Mouse (Mus musculus) midbrain, embryonic 16.5 days (tissue): ENCODE data around the gene Fmo9. TPM values are rescaled to one million over a fixed set of nuclear protein-coding genes. Genes with fewer than 3 reads are reported as not detected.

Experiments used
- ATAC-seq: fragments of 200-750 bp; cut with Nextera tagmentation; 2 replicates; pipeline ENCODE4 v1.8.0; 2017; ENCODE audit warnings: moderate TSS enrichment
- H3K27ac ChIP-seq: fragments of 300-500 bp; sonication (generic); 2 replicates; pipeline ENCODE4 v1.5.1; 2014; ENCODE audit warnings: mild to moderate bottlenecking, low read length, mixed read lengths
- H3K27me3 ChIP-seq: fragments of 300-500 bp; sonication (generic); 2 replicates; pipeline ENCODE4 v1.6.1; 2014; ENCODE audit warnings: low read depth, low read length, mixed read lengths; ENCODE audit not compliant: control insufficient read depth, insufficient read depth
- H3K36me3 ChIP-seq: fragments of 300-500 bp; sonication (generic); 2 replicates; pipeline ENCODE4 v1.6.1; 2014; ENCODE audit warnings: mild to moderate bottlenecking, low read length, moderate library complexity, mixed read lengths; ENCODE audit not compliant: control insufficient read depth, insufficient read depth
- H3K4me1 ChIP-seq: fragments of 300-500 bp; sonication (generic); 2 replicates; pipeline ENCODE4 v1.6.1; 2014; ENCODE audit warnings: mild to moderate bottlenecking, low read length, mixed read lengths; ENCODE audit not compliant: control insufficient read depth, insufficient read depth
- H3K4me2 ChIP-seq: fragments of 300-500 bp; sonication (generic); 2 replicates; pipeline ENCODE4 v1.6.1; 2014; ENCODE audit warnings: mild to moderate bottlenecking, low read length, mixed read lengths
- H3K4me3 ChIP-seq: fragments of 300-500 bp; sonication (generic); 2 replicates; pipeline ENCODE4 v1.5.1; 2014; ENCODE audit warnings: low read depth, mild to moderate bottlenecking, low read length, moderate library complexity, mixed read lengths
- H3K9ac ChIP-seq: fragments of 300-500 bp; sonication (generic); 2 replicates; pipeline ENCODE4 v1.6.1; 2014; ENCODE audit warnings: low read depth, low read length, mixed read lengths
- H3K9me3 ChIP-seq: fragments of 300-500 bp; sonication (generic); replicated peaks from 2 replicates; pipeline ENCODE4 v1.6.1; 2014; ENCODE audit warnings: mild to moderate bottlenecking, low read length, mixed read lengths; ENCODE audit not compliant: control insufficient read depth, poor library complexity, severe bottlenecking
- WGBS: fragments of 180-500 bp; shearing (Covaris S2); extraction: QIAGEN DNeasy Blood & Tissue Kit; methylation state at CpG from one replicate; pipeline ENCODE4 v1.1.7; 2014; 5-methylcytosine and 5-hydroxymethylcytosine counted together
- polyA plus RNA-seq: library from polyadenylated mRNA; unstranded; fragments of >200 nt; fragmentation: Nextera tagmentation; extraction: Ambion mirVana; gene quantifications from 2 replicates; pipeline ENCODE4 v1.2.1, GENCODE M21; 2015

Gene Fmo9
- not detected in 2 replicates for polyA plus RNA-seq

GRCm38 (mm10) chr1:166681745-166682144 is at the start of gene Fmo9:
Gene Fmo9 (minus strand): TSS chr1:166681845.
- no peak within 1 kb of the TSS for H3K4me3 ChIP-seq
- WGBS = 86% methylated on average over 1 of the region's 1 CpGs
- no peaks in the 10 kb centered on the region for H3K4me1 ChIP-seq
- no peak within 1 kb of the TSS for H3K9ac ChIP-seq
- H3K4me2 ChIP-seq = no peak within 1 kb of the TSS
- no peaks in the 10 kb centered on the region for H3K9me3 ChIP-seq
- no peak within 1 kb of the TSS for H3K27ac ChIP-seq
- ATAC-seq = no peak
- no peaks in the 10 kb centered on the region for H3K27me3 ChIP-seq
- no peaks in the 10 kb centered on the region for H3K36me3 ChIP-seq

- 82% methylated on average over 4 of the region's 4 CpGs for WGBS
- Histone ChIP-seq H3K27me3 (no peaks in the 10 kb centered on the region), H3K27ac (no peak overlapping the region), H3K9ac (no peak overlapping the region), H3K4me1 (no peaks in the 10 kb centered on the region), H3K36me3 (no peaks in the 10 kb centered on the region), H3K4me3 (no peak overlapping the region), H3K4me2 (no peak overlapping the region), H3K9me3 (no peaks in the 10 kb centered on the region)
- ATAC-seq = no peak
Measured at GRCm38 (mm10) chr1:166730886-166731285, 49.2 kb upstream of the Fmo9 start.

- no peaks in the 10 kb centered on the region for H3K36me3 ChIP-seq
- no peaks in the 10 kb centered on the region for H3K27me3 ChIP-seq
- no peak overlapping the region for H3K4me3 ChIP-seq
- H3K9me3 ChIP-seq = no peaks in the 10 kb centered on the region
- no peak for ATAC-seq
- H3K4me2 ChIP-seq = no peak overlapping the region
- whole genome bisulfite sequencing = 61% methylated on average over 2 of the region's 2 CpGs
- H3K27ac ChIP-seq = no peak overlapping the region
- no peaks in the 10 kb centered on the region for H3K4me1 ChIP-seq
- H3K9ac ChIP-seq = no peak overlapping the region
Measured at GRCm38 (mm10) chr1:166730215-166730614, 48.6 kb upstream of the Fmo9 start.

GRCm38 (mm10) chr1:166710861-166711260 is 29.2 kb upstream of the Fmo9 start:
- ATAC-seq = no peak
- Histone ChIP-seq H3K27ac (no peak overlapping the region), H3K4me1 (no peaks in the 10 kb centered on the region), H3K4me3 (no peak overlapping the region), H3K9me3 (no peaks in the 10 kb centered on the region), H3K36me3 (no peaks in the 10 kb centered on the region), H3K27me3 (no peaks in the 10 kb centered on the region), H3K4me2 (no peak overlapping the region), H3K9ac (no peak overlapping the region)
- 89% methylated on average over 7 of the region's 7 CpGs for WGBS

GRCm38 (mm10) chr1:166702270-166702912 is 20.7 kb upstream of the Fmo9 start:
- Histone ChIP-seq H3K4me2 (no peak overlapping the region), H3K9ac (no peak overlapping the region), H3K27ac (no peak overlapping the region), H3K4me1 (no peaks in the 10 kb centered on the region), H3K27me3 (no peaks in the 10 kb centered on the region), H3K4me3 (no peak overlapping the region), H3K36me3 (no peaks in the 10 kb centered on the region), H3K9me3 (no peaks in the 10 kb centered on the region)
- 59% methylated on average over 10 of the region's 10 CpGs for WGBS
- no peak for ATAC-seq

- Histone ChIP-seq H3K9ac (no peak overlapping the region), H3K27me3 (no peaks in the 10 kb centered on the region), H3K4me3 (no peak overlapping the region), H3K27ac (no peak overlapping the region), H3K9me3 (no peaks in the 10 kb centered on the region), H3K4me2 (no peak overlapping the region), H3K4me1 (no peaks in the 10 kb centered on the region), H3K36me3 (no peaks in the 10 kb centered on the region)
- ATAC-seq = peak; percentile 64; the same call in 1 of the 2 replicates
- 73% methylated on average over 5 of the region's 5 CpGs for WGBS
Measured at GRCm38 (mm10) chr1:166669264-166669663, 12.4 kb downstream of the Fmo9 start.

GRCm38 (mm10) chr1:166660800-166661199 is 20.8 kb downstream of the Fmo9 start:
- Histone ChIP-seq H3K4me3 (no peak overlapping the region), H3K9ac (no peak overlapping the region), H3K27ac (no peak overlapping the region), H3K4me1 (no peaks in the 10 kb centered on the region), H3K36me3 (no peaks in the 10 kb centered on the region), H3K4me2 (no peak overlapping the region), H3K27me3 (no peaks in the 10 kb centered on the region), H3K9me3 (no peaks in the 10 kb centered on the region)
- WGBS = 93% methylated on average over 8 of the region's 8 CpGs
- ATAC-seq = no peak

- H3K4me3 ChIP-seq = no peak within 1 kb of the TSS
- ATAC-seq = no peak
- H3K4me1 ChIP-seq = no peaks in the 10 kb centered on the region
- WGBS = 93% methylated on average over 2 of the region's 2 CpGs
- H3K36me3 ChIP-seq = no peaks in the 10 kb centered on the region
- H3K27ac ChIP-seq = no peak within 1 kb of the TSS
- H3K4me2 ChIP-seq = no peak within 1 kb of the TSS
- H3K9ac ChIP-seq = no peak within 1 kb of the TSS
- H3K9me3 ChIP-seq = no peaks in the 10 kb centered on the region
- no peaks in the 10 kb centered on the region for H3K27me3 ChIP-seq
Measured at GRCm38 (mm10) chr1:166647593-166647992, 34.1 kb downstream of the Fmo9 start, which contains the start of gene Gm4847. Gene Gm4847 (minus strand): TSS chr1:166647693.
